Mouse (Mus musculus) cerebellum, adult 2 months (tissue): ENCODE data around the gene Rogdi. TPM values are rescaled to one million over a fixed set of nuclear protein-coding genes. Genes with fewer than 3 reads are reported as not detected.
A peak's percentile ranks its signal among the peaks of the same experiment; 100 is the strongest.

ENCODE experiments used
- DNase-seq, 2 experiments: peaks; one replicate each; pipeline ENCODE4 v3.0.0; 2021
- H3K27ac ChIP-seq: fragments of 200-500 bp; 2 replicates; pipeline ENCODE4 v1.5.1; 2012; ENCODE audit warnings: low read length, control low read depth, inconsistent platforms; ENCODE audit not compliant: insufficient read depth
- H3K27me3 ChIP-seq: fragments of 200-500 bp; 2 replicates; pipeline ENCODE4 v1.6.1; 2012; ENCODE audit warnings: inconsistent platforms, mild to moderate bottlenecking, low read length, moderate library complexity; ENCODE audit not compliant: control insufficient read depth, insufficient read depth
- H3K4me1 ChIP-seq: fragments of 200-500 bp; 2 replicates; pipeline ENCODE4 v1.6.1; 2011; ENCODE audit warnings: low read length; ENCODE audit not compliant: control insufficient read depth, insufficient read depth
- H3K4me3 ChIP-seq: fragments of 200-500 bp; replicated peaks from 2 replicates; pipeline ENCODE3; 2011; ENCODE audit warnings: mild to moderate bottlenecking, low read depth, low read length, control low read depth; ENCODE audit not compliant: insufficient read depth
- CTCF ChIP-seq: fragments of 200-500 bp; IDR thresholded peaks from 2 replicates; pipeline ENCODE4 v1.5.1; 2011; ENCODE audit warnings: low read depth, mild to moderate bottlenecking, control low read depth, low read length, moderate library complexity, borderline replicate concordance; ENCODE audit not compliant: insufficient read depth
- POLR2A ChIP-seq: fragments of 200-500 bp; IDR thresholded peaks from 2 replicates; pipeline ENCODE4 v1.6.1; 2011; ENCODE audit warnings: low read length, control low read depth, borderline replicate concordance; ENCODE audit not compliant: insufficient read depth
- WGBS: fragments of 180-500 bp; shearing (Covaris S2); methylation state at CpG from one replicate; pipeline ENCODE4 v1.1.7; 2018; 5-methylcytosine and 5-hydroxymethylcytosine counted together
- polyA plus RNA-seq: library from polyadenylated mRNA; depleted of rRNA; stranded (reverse); fragments of >200 nt; gene quantifications from 2 replicates; pipeline ENCODE4 v1.2.3, GENCODE M21; 2012; rRNA removed

Rogdi gene
- polyA plus RNA-seq = 274 and 294 TPM in 2 replicates

DNA sequence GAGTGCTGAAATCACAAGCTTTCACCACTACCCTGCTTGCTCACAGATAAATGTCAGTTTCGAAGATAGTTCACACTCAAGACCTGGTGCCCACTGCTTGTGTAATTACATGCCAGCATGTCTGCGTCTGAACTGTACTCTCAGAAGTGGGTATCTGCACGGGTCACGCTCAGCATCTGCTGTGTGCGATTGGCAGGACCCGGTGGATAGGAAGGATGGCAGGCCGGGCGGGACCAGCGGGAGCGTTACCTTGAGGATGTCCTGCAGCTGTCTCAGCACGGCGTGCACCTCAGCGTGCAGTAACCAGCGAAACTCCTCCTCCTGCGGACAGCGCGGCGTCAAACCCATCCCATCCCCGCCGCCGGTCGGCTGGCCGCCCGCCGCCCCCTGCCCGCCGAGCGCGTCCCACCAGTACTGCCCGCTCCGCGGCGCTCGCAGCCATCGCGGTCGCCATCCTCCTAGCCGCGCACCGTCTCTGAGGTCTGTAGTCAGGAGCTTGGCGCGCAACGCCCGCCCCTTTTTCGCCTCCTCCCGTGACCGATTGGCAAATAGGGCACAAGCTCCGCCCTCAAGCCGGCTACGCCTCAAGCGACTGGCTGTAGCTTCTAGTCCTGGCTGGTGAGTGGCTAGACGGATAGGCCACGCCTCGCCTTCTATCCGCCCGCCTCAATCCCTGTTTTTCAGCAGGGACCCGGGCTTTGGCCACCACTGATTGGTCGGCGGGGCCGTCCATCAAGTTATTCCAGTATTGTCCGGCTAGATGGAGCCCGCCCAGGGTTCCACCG lies at the start of gene Rogdi:
TSS of gene Rogdi (minus strand) at position 500 of the 785 bp plus-strand sequence.
- H3K27me3 ChIP-seq = no peaks in the 10 kb centered on the region
- DNase-seq = peak; percentile 99 to 100
- peak within 1 kb of the TSS; percentile 79 for H3K4me3 ChIP-seq
- under 1% methylated on average over 62 of the region's 63 CpGs for WGBS
- 0 out of 2 replicates have a peak, but pooled peaks have one; percentile 13 for TF ChIP-seq CTCF
- peak; percentile 93 for TF ChIP-seq POLR2A
- peak within 1 kb of the TSS; percentile 16; the same call in 1 of the 2 replicates for H3K27ac ChIP-seq
- peaks cover 16% of the 10 kb centered on the region for H3K4me1 ChIP-seq

DNA sequence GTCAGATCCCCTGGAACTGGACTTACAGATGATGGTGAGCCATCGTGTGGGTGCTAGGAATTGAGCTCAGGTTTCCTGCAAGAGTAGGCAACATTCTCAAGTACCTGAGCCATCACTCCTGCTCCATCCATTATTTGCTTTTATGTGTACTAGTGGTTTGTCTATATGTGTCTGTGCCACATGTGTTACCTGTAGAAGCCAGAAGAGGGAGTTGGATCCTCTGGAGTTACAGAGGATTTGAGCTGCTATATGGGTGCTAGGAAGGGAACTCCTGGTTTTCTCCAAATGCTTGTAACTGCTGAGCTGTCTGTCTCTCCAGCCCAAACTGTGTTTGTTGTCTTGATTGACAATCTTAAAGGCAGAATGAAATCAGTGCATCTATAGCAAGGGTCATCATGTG lies 44.8 kb upstream of the Rogdi start:
- no peak for DNase-seq
- no peaks in the 10 kb centered on the region for H3K27me3 ChIP-seq
- TF ChIP-seq CTCF (no peak), POLR2A (no peak)
- no peak overlapping the region for H3K27ac ChIP-seq
- WGBS = 95% methylated on average over 1 of the region's 1 CpGs
- no peaks in the 10 kb centered on the region for H3K4me1 ChIP-seq
- H3K4me3 ChIP-seq = no peak overlapping the region

DNA sequence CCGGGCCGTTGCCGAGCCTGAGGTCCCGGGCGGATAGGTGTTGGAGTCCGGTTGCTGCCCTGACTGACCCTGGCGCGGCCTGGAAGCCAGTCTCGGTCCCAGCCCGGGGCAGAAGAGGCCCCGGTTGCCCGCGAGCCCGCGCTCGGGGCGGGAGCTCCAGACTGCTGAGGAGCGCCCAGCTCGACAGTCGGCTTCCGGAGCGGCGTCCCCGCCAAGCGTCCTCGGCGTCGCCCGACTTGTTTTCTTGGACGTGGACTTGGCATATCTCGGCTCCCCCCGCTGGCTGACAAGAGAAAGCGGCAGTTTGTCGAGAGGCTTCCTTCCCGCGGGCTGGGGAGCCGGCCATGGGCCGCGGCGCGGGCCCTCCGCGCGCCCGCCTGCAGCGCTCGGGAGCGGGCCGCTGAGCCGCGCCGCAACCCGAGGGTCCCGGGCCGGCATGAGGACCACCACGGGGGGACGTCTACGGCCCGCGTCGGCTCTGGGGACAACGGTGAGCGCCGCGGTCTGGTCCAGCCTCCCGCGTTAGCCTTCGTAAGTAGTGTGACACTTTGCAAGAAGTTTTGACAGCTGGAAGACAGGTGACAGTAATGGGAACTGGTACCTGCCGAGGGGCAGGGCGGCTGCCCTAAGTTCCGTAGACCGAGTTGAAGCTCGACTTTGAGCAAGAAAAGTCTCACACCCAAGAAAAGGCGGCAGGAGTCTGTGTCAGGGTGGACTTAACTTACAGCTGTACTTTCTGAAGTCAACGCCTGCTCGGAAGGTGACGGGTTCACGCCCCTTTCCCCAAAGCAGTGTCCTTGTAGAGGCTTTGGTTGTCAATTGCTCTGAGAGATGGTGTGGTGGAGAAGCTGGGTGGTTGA lies 37.1 kb upstream of the Rogdi start:
- Histone ChIP-seq H3K4me3 (peak overlapping the region; percentile 59), H3K4me1 (peaks cover 2% of the 10 kb centered on the region; the same call in 1 of the 2 replicates), H3K27me3 (no peaks in the 10 kb centered on the region), H3K27ac (peak overlapping the region; percentile 81)
- DNase-seq = peak in 1 of 2 experiments; percentile 84
- under 1% methylated on average over 78 of the region's 78 CpGs for WGBS
- TF ChIP-seq CTCF (no peak), POLR2A (no peak)

DNA sequence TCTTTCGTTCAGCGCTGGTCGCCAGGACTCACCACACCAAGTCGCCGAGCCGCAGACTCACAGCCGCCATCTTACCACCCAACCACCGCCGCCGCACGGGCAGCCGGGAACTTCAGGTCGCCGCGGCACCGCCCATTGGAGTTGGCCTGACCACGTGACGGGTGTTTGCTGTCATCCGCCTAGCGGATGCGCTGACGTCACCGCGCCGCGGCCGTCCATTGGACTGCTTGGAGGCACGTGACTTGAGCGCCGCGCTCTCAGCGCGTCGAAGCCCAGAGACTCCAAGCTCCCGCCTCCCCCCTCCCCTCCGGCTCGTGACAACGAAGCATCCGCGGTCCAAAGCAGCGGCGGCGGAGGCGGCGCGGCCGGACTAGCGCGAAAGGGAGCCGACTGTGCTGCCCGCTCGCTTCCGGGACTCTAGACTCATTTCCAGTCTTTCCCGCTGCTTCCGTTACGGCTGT lies 36.5 kb upstream of the Rogdi start, which contains the start of the genes Glyr1 and Ubn1:
TSS of gene Glyr1 (minus strand) at position 90 of the 461 bp plus-strand sequence.
TSS of gene Ubn1 (plus strand) at position 284 of the 461 bp plus-strand sequence.
- WGBS = under 1% methylated on average over 56 of the region's 56 CpGs
- peaks cover 2% of the 10 kb centered on the region; the same call in 1 of the 2 replicates for H3K4me1 ChIP-seq
- no peaks in the 10 kb centered on the region for H3K27me3 ChIP-seq
- peak; percentile 99 to 100 for DNase-seq
- peak; percentile 82 for TF ChIP-seq POLR2A
- TF ChIP-seq CTCF = no peak
- H3K4me3 ChIP-seq = peak within 1 kb of the TSS; percentile 90
- H3K27ac ChIP-seq = peak within 1 kb of the TSS; percentile 81

DNA sequence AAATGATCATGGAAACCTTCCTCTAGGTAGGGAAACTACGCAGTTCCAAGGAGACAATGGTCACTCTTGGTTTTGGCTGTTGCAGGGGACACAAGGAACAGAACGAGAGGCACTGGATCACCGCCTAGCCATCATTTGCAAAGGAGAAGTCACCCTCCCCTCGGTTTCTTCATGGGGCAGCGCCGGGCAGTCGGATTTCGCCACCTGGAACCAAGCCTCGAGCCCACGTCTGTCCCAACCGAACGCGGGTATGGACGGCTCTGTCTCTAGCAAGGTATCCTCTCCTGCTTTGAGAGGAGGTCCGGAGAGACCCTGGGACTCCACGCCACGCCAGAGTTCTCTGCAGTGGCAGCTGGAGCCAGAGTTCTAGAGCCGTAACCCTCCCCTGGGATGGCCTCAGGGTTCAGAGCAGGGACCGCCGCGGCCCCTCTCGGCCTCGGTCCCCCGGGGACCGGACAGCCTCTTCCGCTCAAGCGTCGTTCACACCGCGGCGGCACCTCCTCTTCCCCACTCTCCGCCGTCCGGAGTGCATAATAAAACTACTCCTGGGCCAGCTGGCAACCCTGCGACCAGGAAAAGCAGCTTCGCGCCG lies 35.9 kb upstream of the Rogdi start:
- no peaks in the 10 kb centered on the region for H3K27me3 ChIP-seq
- WGBS = under 1% methylated on average over 38 of the region's 38 CpGs
- H3K27ac ChIP-seq = peak overlapping the region; percentile 65
- peak overlapping the region; percentile 90 for H3K4me3 ChIP-seq
- DNase-seq = no peak
- TF ChIP-seq POLR2A (no peak), CTCF (no peak)
- H3K4me1 ChIP-seq = peaks cover 2% of the 10 kb centered on the region; the same call in 1 of the 2 replicates

DNA sequence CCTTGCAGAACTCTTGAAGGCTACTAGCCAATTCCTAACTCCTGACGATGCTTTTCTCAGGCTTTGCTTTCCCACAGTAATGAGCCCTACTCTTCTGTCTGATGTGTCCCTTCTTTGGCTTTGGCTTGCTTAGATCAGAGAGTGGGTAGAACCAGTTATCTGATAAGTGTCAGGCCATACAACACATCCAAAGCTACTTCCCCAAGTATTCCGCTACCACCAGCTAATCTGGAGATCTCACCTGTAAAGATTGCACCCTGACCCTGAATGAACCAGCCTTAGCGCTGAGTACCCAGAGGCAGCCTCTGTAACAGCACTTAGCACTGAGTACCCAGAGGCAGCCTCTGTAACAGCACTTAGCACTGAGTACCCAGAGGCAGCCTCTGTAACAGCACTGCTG lies 32.0 kb upstream of the Rogdi start:
- DNase-seq = no peak
- Histone ChIP-seq H3K27ac (no peak overlapping the region), H3K4me1 (peaks cover 2% of the 10 kb centered on the region; the same call in 1 of the 2 replicates), H3K27me3 (no peaks in the 10 kb centered on the region), H3K4me3 (no peak overlapping the region)
- 93% methylated on average over 3 of the region's 3 CpGs for WGBS
- TF ChIP-seq CTCF (no peak), POLR2A (no peak)

DNA sequence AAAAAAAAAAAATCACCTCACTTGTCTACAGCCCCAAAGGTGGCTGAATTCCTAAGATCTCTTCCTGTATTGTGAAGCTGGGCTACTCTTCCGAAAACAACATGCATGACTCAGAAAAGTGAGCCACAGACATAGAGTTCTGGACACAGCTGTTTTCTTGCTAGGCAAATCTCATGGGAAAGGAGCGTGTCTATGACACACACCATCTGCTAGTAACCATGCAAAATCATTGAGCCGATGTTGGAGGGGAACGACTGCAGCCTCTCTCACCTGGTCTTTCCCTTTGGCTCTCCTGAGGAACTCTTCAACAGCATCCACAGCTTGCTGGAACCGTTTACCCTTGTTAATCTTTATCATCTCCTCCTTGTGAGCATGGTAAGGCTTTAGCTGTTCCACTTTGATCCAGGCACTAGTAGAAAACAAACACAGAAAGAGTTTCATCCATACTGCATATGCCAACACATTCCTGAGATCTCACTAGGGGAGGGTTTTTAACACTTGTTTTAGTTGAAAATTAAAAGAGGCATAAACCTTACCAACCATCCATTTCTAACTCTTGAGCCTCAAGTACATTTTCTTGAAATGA lies 23.4 kb upstream of the Rogdi start:
- 58% methylated on average over 5 of the region's 5 CpGs for WGBS

More for the DNA sequence above, 23.4 kb upstream of the Rogdi start:
- Histone ChIP-seq H3K27ac (no peak overlapping the region), H3K27me3 (no peaks in the 10 kb centered on the region), H3K4me3 (no peak overlapping the region), H3K4me1 (0 out of 2 replicates have a peak, but pooled peaks cover 2% of the 10 kb centered on the region)
- no peak for DNase-seq
- TF ChIP-seq POLR2A (no peak), CTCF (no peak)
